ENCODE assay signal across 20 mouse cellular contexts in the genomic region with DNA sequence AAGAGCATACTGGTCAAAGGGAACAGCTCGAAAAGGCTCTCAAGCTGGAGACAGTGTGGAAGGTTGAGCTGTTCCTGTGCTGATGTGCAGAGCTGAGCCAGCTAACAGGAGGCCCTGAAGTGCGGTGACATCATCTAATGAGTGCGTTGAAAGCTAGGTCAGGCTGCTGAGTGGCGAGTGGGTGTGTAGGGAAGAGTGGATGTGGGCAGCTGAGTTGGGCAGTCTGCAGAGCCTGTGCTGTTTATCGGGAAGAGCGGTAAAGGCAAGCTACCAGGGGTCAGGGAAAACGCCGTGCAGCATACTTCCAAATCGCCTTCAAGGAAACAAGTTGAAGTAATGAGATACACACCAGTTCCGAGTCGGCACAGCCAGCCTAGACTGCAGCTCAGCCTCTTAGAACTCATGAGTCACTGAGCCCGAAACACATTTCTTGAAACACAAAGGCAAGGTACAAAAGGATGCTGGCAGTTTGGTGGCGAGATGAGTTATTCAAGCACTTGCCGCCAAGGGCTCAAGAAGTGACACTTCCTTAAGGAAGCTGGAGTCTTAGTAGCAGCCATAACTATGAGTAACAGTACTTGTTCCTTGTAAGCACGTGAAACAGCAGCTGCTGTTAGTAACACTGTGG. TPM values are rescaled to one million over a fixed set of nuclear protein-coding genes. Genes with fewer than 3 reads are reported as not detected.
DNase-seq lines count a peak whose midpoint lies in the region; ATAC-seq lines count a peak whose summit lies in the region.
"Had no signal": no experiment of that assay in that cellular context is flagged by ENCODE, and none has a peak within 500 bp of the region (broad histone marks: within the 10 kb centered on the region; RNA-seq: fewer than 3 reads in every experiment).

No protein-coding gene starts in this region.

- no peak for DNase-seq in heart, adult 9 months (ENCODE audit: low spot score in 2 of 2)
- DNase-seq in right cerebral cortex, postnatal 25 days: peak; percentile 46
- no peak for DNase-seq in right cerebral cortex, postnatal 14 days
- DNase-seq in heart, postnatal 10 days: peak; percentile 22 to 30
- no peak for DNase-seq in cerebellum, adult 9-10 months
- DNase-seq in thymus, postnatal 25 days: no peak
- DNase-seq: cerebellum, adult 18-20 months; embryo, embryonic 11 days; kidney, adult 11 months; kidney, postnatal 4 days; thymus, postnatal 4 days had no signal

- no peaks in the 10 kb centered on the region for H3K27me3 ChIP-seq in heart, embryonic 14.5 days (ENCODE audit: control insufficient read depth, insufficient read depth, low read length)
- H3K27me3 ChIP-seq: liver, embryonic 15.5 days; neural tube, embryonic 13.5 days; Patski; stomach, embryonic 15.5 days had no signal

- peak; percentile 90 for ATAC-seq in heart, embryonic 14.5 days (ENCODE audit: insufficient number of reproducible peaks, insufficient read depth, low FRiP score, low read depth)
- ATAC-seq: CD4-positive, CD25-positive, alpha-beta regulatory T cell, adult 4 months; Patski had no signal

- H3K9ac ChIP-seq in heart, embryonic 14.5 days (ENCODE audit: low read length): peak overlapping the region; percentile 21; the same call in 1 of the 2 replicates
- H3K9ac ChIP-seq: hindbrain, embryonic 14.5 days; liver, embryonic 15.5 days; neural tube, embryonic 13.5 days; stomach, embryonic 15.5 days had no signal

- WGBS in heart, embryonic 14.5 days: 38% methylated on average over 15 of the region's 15 CpGs

- H3K9me3 ChIP-seq in heart, embryonic 14.5 days (ENCODE audit: control insufficient read depth, low read length): no peaks in the 10 kb centered on the region
- H3K9me3 ChIP-seq: limb, embryonic 10.5 days; liver, embryonic 15.5 days; neural tube, embryonic 13.5 days; stomach, embryonic 15.5 days had no signal

- no peak overlapping the region for H3K4me3 ChIP-seq in heart, embryonic 14.5 days (ENCODE audit: control insufficient read depth in 1 of 2, insufficient read depth in 1 of 2, low read depth in 1 of 2, low read length in 2 of 2)
- H3K4me3 ChIP-seq: limb, embryonic 10.5 days; liver, embryonic 15.5 days; neural tube, embryonic 13.5 days; stomach, embryonic 15.5 days had no signal

- H3K36me3 ChIP-seq in heart, embryonic 14.5 days (ENCODE audit: control insufficient read depth, insufficient read depth, low read length): peaks cover 30% of the 10 kb centered on the region

- H3K4me2 ChIP-seq in heart, embryonic 14.5 days (ENCODE audit: low read length): peak overlapping the region; percentile 35; the same call in 1 of the 2 replicates
- H3K4me2 ChIP-seq: hindbrain, embryonic 14.5 days; liver, embryonic 15.5 days; neural tube, embryonic 13.5 days; stomach, embryonic 15.5 days had no signal

- peak overlapping the region; percentile 30 to 60; a peak in 2 of 4 replicates for H3K27ac ChIP-seq in heart, embryonic 14.5 days (replicated peaks in 1 of 2; ENCODE audit: control insufficient read depth in 1 of 2, insufficient read depth in 1 of 2, low read depth in 2 of 2, low read length in 2 of 2)
- H3K27ac ChIP-seq: hindbrain, embryonic 14.5 days; limb, embryonic 10.5 days; liver, embryonic 15.5 days; macrophage; neural tube, embryonic 13.5 days; stomach, embryonic 15.5 days had no signal

- peaks cover 7 to 13% of the 10 kb centered on the region in 2 experiments for H3K4me1 ChIP-seq in heart, embryonic 14.5 days (ENCODE audit: control insufficient read depth in 2 of 2, insufficient read depth in 2 of 2, low read length in 2 of 2)
- H3K4me1 ChIP-seq: limb, embryonic 10.5 days; liver, embryonic 15.5 days; stomach, embryonic 15.5 days had no signal

- intact Hi-C loops in heart, postnatal 10 days (cut with DNase I): no loop called here

RNA-seq across cellular contexts. Expression of gene Tdp1, which starts 33.6 kb away (rescaled TPM):
- 25.5 and 30.5 TPM in 2 replicates for polyA plus RNA-seq in heart, embryonic 14.5 days (2014; fragmentation: Nextera tagmentation; extraction: Ambion mirVana)
- total RNA-seq in heart, postnatal 10 days (2021): 10 to 100 TPM; 11.3 to 12.0 TPM

RNA-seq across cellular contexts. Expression of gene Efcab11, which starts 33.7 kb away (rescaled TPM):
- 9.6 and 11.0 TPM in 2 replicates for polyA plus RNA-seq in heart, embryonic 14.5 days (2014; fragmentation: Nextera tagmentation; extraction: Ambion mirVana)
- total RNA-seq in heart, postnatal 10 days (2021): 1 to 10 TPM; 1.5 to 1.6 TPM

RNA-seq across cellular contexts. Expression of gene Kcnk13, which starts 46.4 kb away (rescaled TPM):
- 0.08 and 0.31 TPM in 2 replicates for polyA plus RNA-seq in heart, embryonic 14.5 days (2014; fragmentation: Nextera tagmentation; extraction: Ambion mirVana)
- under 1 TPM; 0.62 to 0.74 TPM for total RNA-seq in heart, postnatal 10 days (2021)
- polyA plus RNA-seq: CD4-positive, CD25-positive, alpha-beta regulatory T cell, adult 4 months; Patski had no signal

Comparison
In these comparisons a context has a peak if more than half of its experiments do, and no peak if none do; other contexts are left out.
1. DNase-seq: peak in right cerebral cortex, postnatal 25 days (single experiment) and heart, postnatal 10 days (2 of 2); none in heart, adult 9 months (0 of 2), right cerebral cortex, postnatal 14 days (single experiment), cerebellum, adult 9-10 months (single experiment) and thymus, postnatal 25 days (single experiment).